Mouse (Mus musculus) heart, postnatal 0 days (tissue): ENCODE data around the gene Atp6v1c2.

Source experiments
- CTCF ChIP-seq: IDR thresholded peaks from 2 replicates; pipeline ENCODE4 v1.5.1; 2016; ENCODE audit warnings: antibody characterized with exemption, control low read depth, low read depth
- EP300 ChIP-seq: IDR thresholded peaks from 2 replicates; pipeline ENCODE4 v1.6.1; 2016; ENCODE audit warnings: antibody characterized with exemption, low read depth

- TF ChIP-seq CTCF (no peak), EP300 (no peak)
Measured at GRCm38 (mm10) chr12:17289060-17289459, 40.1 kb downstream of the Atp6v1c2 start.
